Mouse (Mus musculus) MEL (cell line): ENCODE measurements around the gene Cyfip2. TPM values are rescaled to one million over a fixed set of nuclear protein-coding genes. Genes with fewer than 3 reads are reported as not detected.

Experiments used
- DNase-seq: peaks from one replicate; pipeline ENCODE4 v3.0.0; 2011; ENCODE audit warnings: low read depth, low spot score
- H3K27ac ChIP-seq: 2 replicates; pipeline ENCODE4 v1.5.1; 2012; ENCODE audit warnings: low read depth, mild to moderate bottlenecking, control low read depth, low read length, moderate library complexity; ENCODE audit not compliant: control insufficient read depth
- H3K27me3 ChIP-seq, 2 experiments: fragments of 150-350 bp in 1 of 2; sonication (generic) in 1 of 2; 2 replicates each; pipeline ENCODE4 v1.6.1; 2012; ENCODE audit warnings: low read length in 2 of 2, mild to moderate bottlenecking in 2 of 2, improper control_type of control experiment in 1 of 2, moderate library complexity in 1 of 2; ENCODE audit not compliant: insufficient read depth in 2 of 2, control insufficient read depth in 1 of 2
- H3K36me3 ChIP-seq, 2 experiments: 2 replicates each; pipeline ENCODE4 v1.6.1; 2012 to 2014; ENCODE audit warnings: low read length in 2 of 2, improper control_type of control experiment in 1 of 2, inconsistent platforms in 1 of 2, mild to moderate bottlenecking in 1 of 2; ENCODE audit not compliant: insufficient read depth in 2 of 2, control insufficient read depth in 1 of 2
- H3K4me1 ChIP-seq, 2 experiments: fragments of 150-350 bp in 1 of 2; sonication (generic) in 1 of 2; 2 replicates each; pipeline ENCODE4 v1.6.1; 2012; ENCODE audit warnings: low read length in 2 of 2, improper control_type of control experiment in 1 of 2, mild to moderate bottlenecking in 1 of 2; ENCODE audit not compliant: insufficient read depth in 2 of 2, control insufficient read depth in 1 of 2
- H3K4me3 ChIP-seq, 2 experiments: fragments of 150-350 bp in 1 of 2; sonication (generic) in 1 of 2; 2 replicates each; pipeline ENCODE4 v1.5.1; 2012; ENCODE audit warnings: low read depth in 2 of 2, low read length in 2 of 2, mild to moderate bottlenecking in 2 of 2, moderate library complexity in 2 of 2, control low read depth in 1 of 2, improper control_type of control experiment in 1 of 2; ENCODE audit not compliant: control insufficient read depth in 1 of 2, insufficient read depth in 1 of 2
- H3K79me2 ChIP-seq: 2 replicates; pipeline ENCODE4 v1.6.1; 2012; ENCODE audit warnings: mild to moderate bottlenecking, low read length, moderate library complexity; ENCODE audit not compliant: control insufficient read depth, poor library complexity, insufficient read depth
- H3K9ac ChIP-seq: 2 replicates; pipeline ENCODE4 v1.6.1; 2012; ENCODE audit warnings: low read depth, mild to moderate bottlenecking, control low read depth, low read length, moderate library complexity; ENCODE audit not compliant: control insufficient read depth, poor library complexity, severe bottlenecking
- H3K9me3 ChIP-seq: fragments of 150-350 bp; sonication (generic); replicated peaks from 2 replicates; pipeline ENCODE4 v1.6.1; 2012; ENCODE audit warnings: mild to moderate bottlenecking, low read length, improper control_type of control experiment, moderate library complexity; ENCODE audit not compliant: insufficient read depth
- BHLHE40 ChIP-seq: IDR thresholded peaks from 2 replicates; pipeline ENCODE4 v1.6.1; 2012; ENCODE audit warnings: low read depth, mild to moderate bottlenecking, inconsistent platforms, low read length, improper control_type of control experiment, borderline replicate concordance
- CTCF ChIP-seq, 3 experiments: IDR thresholded peaks in 2 of 3; conservative IDR thresholded peaks in 1 of 3; 2 replicates each; pipeline ENCODE4 v1.5.1; 2011 to 2012; ENCODE audit warnings: low read length in 3 of 3, low read depth in 2 of 3, mild to moderate bottlenecking in 2 of 3, improper control_type of control experiment in 1 of 3, inconsistent platforms in 1 of 3, mixed read lengths in 1 of 3, moderate library complexity in 1 of 3; ENCODE audit not compliant: control insufficient read depth in 1 of 3, insufficient read depth in 1 of 3, poor library complexity in 1 of 3, severe bottlenecking in 1 of 3
- E2F4 ChIP-seq: IDR thresholded peaks from 2 replicates; pipeline ENCODE4 v1.6.1; 2011; ENCODE audit warnings: low read depth, low read length, improper control_type of control experiment, borderline replicate concordance
- ELF1 ChIP-seq: IDR thresholded peaks from 2 replicates; pipeline ENCODE4 v1.6.1; 2014; ENCODE audit warnings: low read depth, mild to moderate bottlenecking, inconsistent platforms, low read length, improper control_type of control experiment, moderate library complexity
- ETS1 ChIP-seq: IDR thresholded peaks from 2 replicates; pipeline ENCODE4 v1.6.1; 2012; ENCODE audit warnings: low read depth, mild to moderate bottlenecking, inconsistent platforms, low read length, improper control_type of control experiment, moderate library complexity
- GATA1 ChIP-seq: IDR thresholded peaks from 2 replicates; pipeline ENCODE4 v1.6.1; 2011; ENCODE audit warnings: low read depth, low read length, improper control_type of control experiment
- HCFC1 ChIP-seq: IDR thresholded peaks from 2 replicates; pipeline ENCODE4 v1.6.1; 2012; ENCODE audit warnings: low read depth, mild to moderate bottlenecking, inconsistent platforms, low read length, improper control_type of control experiment, moderate library complexity
- JUND ChIP-seq: IDR thresholded peaks from 2 replicates; pipeline ENCODE4 v1.6.1; 2011; ENCODE audit warnings: low read depth, mild to moderate bottlenecking, improper control_type of control experiment, low read length
- KAT2A ChIP-seq: conservative IDR thresholded peaks from 2 replicates; pipeline ENCODE4 v1.6.1; 2012; ENCODE audit warnings: low read depth, low read length, improper control_type of control experiment, inconsistent platforms
- MAFK ChIP-seq: IDR thresholded peaks from 2 replicates; pipeline ENCODE4 v1.6.1; 2011; ENCODE audit warnings: low read depth, mild to moderate bottlenecking, low read length, improper control_type of control experiment, borderline replicate concordance
- MAZ ChIP-seq: IDR thresholded peaks from 2 replicates; pipeline ENCODE4 v1.6.1; 2012; ENCODE audit warnings: low read depth, mild to moderate bottlenecking, inconsistent platforms, low read length, improper control_type of control experiment
- MXI1 ChIP-seq: IDR thresholded peaks from 2 replicates; pipeline ENCODE4 v1.6.1; 2011; ENCODE audit warnings: mild to moderate bottlenecking, low read depth, low read length, improper control_type of control experiment
- MYC ChIP-seq: IDR thresholded peaks from 2 replicates; pipeline ENCODE4 v1.6.1; 2011; ENCODE audit warnings: low read depth, mild to moderate bottlenecking, low read length, improper control_type of control experiment, moderate library complexity
- NELFE ChIP-seq: IDR thresholded peaks from 2 replicates; pipeline ENCODE4 v1.6.1; 2011; ENCODE audit warnings: low read depth, low read length, improper control_type of control experiment
- NRF1 ChIP-seq: IDR thresholded peaks from 2 replicates; pipeline ENCODE4 v1.6.1; 2014; ENCODE audit warnings: low read depth, mild to moderate bottlenecking, inconsistent platforms, low read length, improper control_type of control experiment, moderate library complexity; ENCODE audit not compliant: poor library complexity, insufficient read depth, severe bottlenecking
- POLR2A ChIP-seq, 2 experiments: IDR thresholded peaks; 2 replicates each; pipeline ENCODE4 v1.6.1; 2011 to 2012; ENCODE audit warnings: low read length in 2 of 2, mild to moderate bottlenecking in 2 of 2, control low read depth in 1 of 2, improper control_type of control experiment in 1 of 2, low read depth in 1 of 2, moderate library complexity in 1 of 2; ENCODE audit not compliant: control insufficient read depth in 1 of 2, insufficient read depth in 1 of 2, poor library complexity in 1 of 2
- POLR2AphosphoS5 ChIP-seq: IDR thresholded peaks from 2 replicates; pipeline ENCODE4 v1.6.1; 2012; ENCODE audit warnings: low read depth, borderline replicate concordance, mild to moderate bottlenecking, inconsistent platforms, low read length, moderate library complexity, mixed read lengths
- RCOR1 ChIP-seq: IDR thresholded peaks from 2 replicates; pipeline ENCODE4 v1.6.1; 2012; ENCODE audit warnings: low read depth, mild to moderate bottlenecking, inconsistent platforms, low read length, improper control_type of control experiment
- SIN3A ChIP-seq: IDR thresholded peaks from 2 replicates; pipeline ENCODE4 v1.6.1; 2012; ENCODE audit warnings: low read length, improper control_type of control experiment, inconsistent platforms
- SMC3 ChIP-seq: IDR thresholded peaks from 2 replicates; pipeline ENCODE4 v1.6.1; 2011; ENCODE audit warnings: low read depth, low read length, improper control_type of control experiment
- TBP ChIP-seq: IDR thresholded peaks from 2 replicates; pipeline ENCODE4 v1.8.0; 2011; ENCODE audit warnings: low read depth, low read length, improper control_type of control experiment
- UBTF ChIP-seq: IDR thresholded peaks from 2 replicates; pipeline ENCODE4 v1.6.1; 2012; ENCODE audit warnings: low read depth, mild to moderate bottlenecking, inconsistent platforms, low read length, improper control_type of control experiment, moderate library complexity, borderline replicate concordance; ENCODE audit not compliant: insufficient read depth
- USF1 ChIP-seq: IDR thresholded peaks from 2 replicates; pipeline ENCODE4 v1.6.1; 2014; ENCODE audit warnings: low read depth, mild to moderate bottlenecking, inconsistent platforms, low read length, improper control_type of control experiment, moderate library complexity
- ZC3H11A ChIP-seq: IDR thresholded peaks from 2 replicates; pipeline ENCODE4 v1.6.1; 2012; ENCODE audit warnings: low read depth, mild to moderate bottlenecking, inconsistent platforms, low read length, improper control_type of control experiment
- ZKSCAN1 ChIP-seq: IDR thresholded peaks from 2 replicates; pipeline ENCODE4 v1.6.1; 2012; ENCODE audit warnings: low read depth, mild to moderate bottlenecking, inconsistent platforms, low read length, improper control_type of control experiment, moderate library complexity
- polyA plus RNA-seq, 2 experiments: library from polyadenylated mRNA; stranded (reverse) in 1 of 2; unstranded in 1 of 2; fragments of >175 nt in 1 of 2; fragments of >200 nt in 1 of 2; gene quantifications; 2 replicates each; pipeline versions ENCODE4 v1.2.1 to v1.2.4; 2012; ENCODE audit warnings: low replicate concordance in 2 of 2, low read depth in 1 of 2; ENCODE audit not compliant: insufficient read length in 2 of 2, insufficient read depth in 1 of 2, missing spikeins in 1 of 2
- total RNA-seq: library from RNA; depleted of rRNA; stranded (reverse); fragments of 300-350 nt; gene quantifications from 2 replicates; pipeline ENCODE4 v1.2.3, GENCODE M21; 2012

Gene Cyfip2
- total and polyA plus RNA-seq, 3 experiments = 9.9 to 31.8 (median 18.9) TPM

DNA sequence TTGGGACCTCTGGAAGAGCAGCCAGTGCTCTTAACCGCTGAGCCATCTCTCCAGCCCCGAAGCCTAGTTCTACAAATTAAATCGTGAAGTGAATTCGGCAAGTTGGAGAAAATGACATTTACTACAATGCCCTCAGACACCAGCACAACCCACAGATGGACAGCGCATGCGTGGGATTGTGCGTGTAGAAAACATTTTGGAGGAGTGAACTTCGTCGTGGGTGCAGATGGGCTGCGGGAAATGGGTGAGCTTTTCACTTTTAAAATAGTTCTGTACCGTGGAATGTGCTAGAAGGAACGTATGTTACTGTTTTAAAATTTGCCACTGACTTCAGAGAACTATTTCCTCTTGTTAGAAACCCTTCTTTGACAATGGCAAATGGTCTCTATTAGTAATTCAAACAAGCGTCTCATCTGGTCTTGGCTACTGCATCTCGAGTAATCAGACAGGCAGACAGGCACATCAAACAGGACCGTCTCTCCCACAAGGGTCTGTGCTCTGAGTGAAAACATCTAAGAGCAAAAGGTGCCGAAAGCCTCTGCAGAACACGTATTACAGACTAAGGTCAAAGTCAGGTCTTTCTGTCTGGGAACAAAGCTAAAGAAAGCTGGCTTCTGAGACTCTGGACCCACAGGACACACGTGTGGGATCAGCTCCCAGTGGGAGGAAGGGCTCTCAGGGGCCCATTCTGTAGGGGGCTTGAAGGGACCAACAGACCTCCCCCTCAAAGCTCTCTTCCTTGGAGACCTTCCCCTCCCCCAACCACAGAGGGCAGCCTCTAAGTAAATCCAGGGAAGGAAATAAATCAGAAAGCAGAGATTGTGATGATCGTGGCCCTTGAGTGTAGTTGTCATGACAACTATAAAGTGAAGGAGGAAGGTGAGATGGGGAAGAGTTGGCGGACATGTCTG lies 110.8 kb downstream of the Cyfip2 start:
- Histone ChIP-seq H3K4me1 (no peaks in the 10 kb centered on the region), H3K27ac (no peak overlapping the region), H3K79me2 (no peaks in the 10 kb centered on the region), H3K27me3 (no peaks in the 10 kb centered on the region), H3K36me3 (peaks cover 0 to 2% of the 10 kb centered on the region in 2 experiments; a peak in 2 of 4 replicates), H3K9ac (no peak overlapping the region), H3K9me3 (no peaks in the 10 kb centered on the region), H3K4me3 (no peak overlapping the region)
- no peak for DNase-seq
- no peak for TF ChIP-seq CTCF (IDR thresholded peaks at IDR 0.05 in 2 of 3, conservative IDR thresholded peaks at IDR 0.05 in 1 of 3; ENCODE audit: control insufficient read depth in 1 of 3, insufficient read depth in 1 of 3, low read depth in 2 of 3, low read length in 3 of 3, poor library complexity in 1 of 3, severe bottlenecking in 1 of 3)
- TF ChIP-seq TBP = no peak
- no peak for TF ChIP-seq ZC3H11A
- no peak for TF ChIP-seq NRF1
- no peak for TF ChIP-seq ELF1
- TF ChIP-seq UBTF = no peak
- TF ChIP-seq KAT2A = no peak
- TF ChIP-seq MAFK = no peak
- no peak for TF ChIP-seq POLR2A (IDR thresholded peaks at IDR 0.05; ENCODE audit: control insufficient read depth in 1 of 2, insufficient read depth in 1 of 2, low read depth in 1 of 2, low read length in 2 of 2, poor library complexity in 1 of 2)
- TF ChIP-seq JUND = no peak
- no peak for TF ChIP-seq ZKSCAN1
- no peak for TF ChIP-seq RCOR1
- no peak for TF ChIP-seq SMC3
- no peak for TF ChIP-seq ETS1
- no peak for TF ChIP-seq E2F4
- no peak for TF ChIP-seq MAZ

GRCm38 (mm10) chr11:46200664-46201063 lies 112.0 kb downstream of the Cyfip2 start:
- Histone ChIP-seq H3K4me3 (no peak overlapping the region), H3K9me3 (no peaks in the 10 kb centered on the region), H3K27me3 (no peaks in the 10 kb centered on the region), H3K4me1 (no peaks in the 10 kb centered on the region), H3K27ac (no peak overlapping the region), H3K9ac (no peak overlapping the region), H3K79me2 (no peaks in the 10 kb centered on the region), H3K36me3 (peaks cover 0 to 2% of the 10 kb centered on the region in 2 experiments; a peak in 2 of 4 replicates)
- TF ChIP-seq HCFC1 (no peak), ZC3H11A (no peak), BHLHE40 (no peak), GATA1 (no peak), USF1 (no peak), MYC (no peak), MXI1 (no peak), POLR2AphosphoS5 (no peak), NELFE (no peak), SIN3A (no peak)
- DNase-seq = no peak
